In genomic region chr7:125349606-125350005, GRCm38 (mm10) we compare ENCODE assay signal across 18 mouse cellular contexts.
"Had no signal": no experiment of that assay in that cellular context is flagged by ENCODE, and none has a peak within 500 bp of the region (broad histone marks: within the 10 kb centered on the region; RNA-seq: fewer than 3 reads in every experiment).

No protein-coding gene starts in this region.

- H3K4me1 ChIP-seq: liver, embryonic 13.5 days; midbrain, embryonic 12.5 days; midbrain, embryonic 15.5 days; neural tube, embryonic 12.5 days had no signal

- H3K4me2 ChIP-seq: liver, embryonic 13.5 days; midbrain, embryonic 12.5 days; midbrain, embryonic 15.5 days; neural tube, embryonic 12.5 days; neural tube, embryonic 15.5 days had no signal

- H3K27ac ChIP-seq: kidney, postnatal 0 days; layer of hippocampus, adult 2 months; liver, embryonic 13.5 days; midbrain, embryonic 12.5 days; midbrain, embryonic 15.5 days; neural tube, embryonic 12.5 days; neural tube, embryonic 15.5 days had no signal

- H3K9ac ChIP-seq: liver, embryonic 13.5 days; midbrain, embryonic 12.5 days; midbrain, embryonic 15.5 days; neural tube, embryonic 12.5 days; neural tube, embryonic 15.5 days had no signal

- H3K9me3 ChIP-seq: liver, embryonic 13.5 days; midbrain, embryonic 12.5 days; midbrain, embryonic 15.5 days; neural tube, embryonic 12.5 days; neural tube, embryonic 15.5 days had no signal

- DNase-seq: kidney, adult 18-20 months; kidney, adult 9 months; kidney, postnatal 25 days; layer of hippocampus, adult 9-11 months; liver, embryonic 13.5 days; lung, adult 2 months; lung, postnatal 14 days; lung, postnatal 4 days; right cerebral cortex, adult 18-20 months; right cerebral cortex, postnatal 25 days; thymus, adult 18-20 months; thymus, postnatal 36 days had no signal

- H3K4me3 ChIP-seq: layer of hippocampus, adult 2 months; liver, embryonic 13.5 days; midbrain, embryonic 12.5 days; midbrain, embryonic 15.5 days; neural tube, embryonic 12.5 days; neural tube, embryonic 15.5 days had no signal

- H3K27me3 ChIP-seq: liver, embryonic 13.5 days; midbrain, embryonic 12.5 days; midbrain, embryonic 15.5 days; neural tube, embryonic 12.5 days had no signal

- H3K36me3 ChIP-seq: liver, embryonic 13.5 days; midbrain, embryonic 12.5 days; midbrain, embryonic 15.5 days; neural tube, embryonic 12.5 days; neural tube, embryonic 15.5 days had no signal

- ATAC-seq: midbrain, embryonic 15.5 days had no signal
